Mouse (Mus musculus) bone marrow, adult 2 months (tissue): Measurements from ENCODE around the gene Prim2.

Experiments used
- CTCF ChIP-seq: fragments of 200-500 bp; IDR thresholded peaks from 2 replicates; pipeline ENCODE4 v1.5.1; 2011; ENCODE audit warnings: low read length, control low read depth; ENCODE audit not compliant: control insufficient read depth, insufficient read depth
- POLR2A ChIP-seq: fragments of 200-500 bp; IDR thresholded peaks from 2 replicates; pipeline ENCODE4 v1.6.1; 2011; ENCODE audit warnings: low read depth, mild to moderate bottlenecking, control low read depth, low read length, borderline replicate concordance; ENCODE audit not compliant: control insufficient read depth

DNA sequence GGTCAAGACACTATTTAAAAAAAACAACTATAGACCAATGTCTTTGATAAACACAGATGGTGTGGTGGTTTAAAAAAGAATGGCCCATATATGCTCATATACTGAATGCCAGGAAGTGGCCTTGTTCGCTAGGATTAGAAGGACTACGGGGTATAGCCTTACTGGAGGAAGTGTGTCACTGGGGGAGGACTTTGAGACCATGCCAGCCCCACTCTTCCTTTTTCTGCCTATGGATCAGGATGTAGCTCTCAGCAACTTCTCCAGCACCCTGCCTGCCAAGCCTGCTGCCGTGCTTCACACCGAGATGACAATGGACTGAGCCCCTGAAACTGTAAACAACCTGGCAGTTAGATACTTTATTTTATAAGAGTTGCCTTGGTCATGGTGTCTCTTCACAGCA lies 45.2 kb downstream of the Prim2 start:
- TF ChIP-seq POLR2A (no peak), CTCF (no peak)
